Mouse (Mus musculus) midbrain, embryonic 11.5 days (tissue): Measurements from ENCODE around the gene Rpl7a. TPM values are rescaled to one million over a fixed set of nuclear protein-coding genes. Genes with fewer than 3 reads are reported as not detected.

ENCODE experiments used
- ATAC-seq: fragments of 200-750 bp; cut with Nextera tagmentation; 2 replicates; pipeline ENCODE4 v1.8.0; 2017; ENCODE audit warnings: moderate TSS enrichment, moderate library complexity; ENCODE audit not compliant: low FRiP score
- DNase-seq: peaks from one replicate; pipeline ENCODE4 v3.0.0; 2015; ENCODE audit warnings: low spot score; ENCODE audit errors: missing footprints
- H3K27ac ChIP-seq: fragments of 300-500 bp; sonication (generic); 2 replicates; pipeline ENCODE4 v1.5.1; 2014; ENCODE audit warnings: low read depth, low read length
- H3K27me3 ChIP-seq: fragments of 300-500 bp; sonication (generic); 2 replicates; pipeline ENCODE4 v1.6.1; 2014; ENCODE audit warnings: mild to moderate bottlenecking, low read length, moderate library complexity, mixed read lengths; ENCODE audit not compliant: control insufficient read depth, insufficient read depth
- H3K36me3 ChIP-seq: fragments of 300-500 bp; sonication (generic); 2 replicates; pipeline ENCODE4 v1.6.1; 2014; ENCODE audit warnings: mild to moderate bottlenecking, low read length, moderate library complexity, mixed read lengths; ENCODE audit not compliant: control insufficient read depth, insufficient read depth
- H3K4me1 ChIP-seq: fragments of 300-500 bp; sonication (generic); 2 replicates; pipeline ENCODE4 v1.6.1; 2014; ENCODE audit warnings: low read length; ENCODE audit not compliant: control insufficient read depth, insufficient read depth
- H3K4me2 ChIP-seq: fragments of 300-500 bp; sonication (generic); 2 replicates; pipeline ENCODE4 v1.6.1; 2014; ENCODE audit warnings: mild to moderate bottlenecking, moderate library complexity
- H3K4me3 ChIP-seq: fragments of 300-500 bp; sonication (generic); 2 replicates; pipeline ENCODE4 v1.5.1; 2014; ENCODE audit warnings: low read depth, low read length
- H3K9ac ChIP-seq: fragments of 300-500 bp; sonication (generic); 2 replicates; pipeline ENCODE4 v1.6.1; 2014; ENCODE audit warnings: low read length
- H3K9me3 ChIP-seq: fragments of 300-500 bp; sonication (generic); 2 replicates; pipeline ENCODE4 v1.6.1; 2016; ENCODE audit warnings: low read length; ENCODE audit not compliant: control insufficient read depth
- WGBS: fragments of 180-500 bp; shearing (Covaris S2); extraction: QIAGEN DNeasy Blood & Tissue Kit; methylation state at CpG from one replicate; pipeline ENCODE4 v1.1.7; 2014; 5-methylcytosine and 5-hydroxymethylcytosine counted together
- polyA plus RNA-seq: library from polyadenylated mRNA; unstranded; fragments of >200 nt; fragmentation: Nextera tagmentation; extraction: Ambion mirVana; gene quantifications from 2 replicates; pipeline ENCODE4 v1.2.1, GENCODE M21; 2014

The Rpl7a gene
- polyA plus RNA-seq, 1 experiment from 2014 or later: 654 TPM

DNA sequence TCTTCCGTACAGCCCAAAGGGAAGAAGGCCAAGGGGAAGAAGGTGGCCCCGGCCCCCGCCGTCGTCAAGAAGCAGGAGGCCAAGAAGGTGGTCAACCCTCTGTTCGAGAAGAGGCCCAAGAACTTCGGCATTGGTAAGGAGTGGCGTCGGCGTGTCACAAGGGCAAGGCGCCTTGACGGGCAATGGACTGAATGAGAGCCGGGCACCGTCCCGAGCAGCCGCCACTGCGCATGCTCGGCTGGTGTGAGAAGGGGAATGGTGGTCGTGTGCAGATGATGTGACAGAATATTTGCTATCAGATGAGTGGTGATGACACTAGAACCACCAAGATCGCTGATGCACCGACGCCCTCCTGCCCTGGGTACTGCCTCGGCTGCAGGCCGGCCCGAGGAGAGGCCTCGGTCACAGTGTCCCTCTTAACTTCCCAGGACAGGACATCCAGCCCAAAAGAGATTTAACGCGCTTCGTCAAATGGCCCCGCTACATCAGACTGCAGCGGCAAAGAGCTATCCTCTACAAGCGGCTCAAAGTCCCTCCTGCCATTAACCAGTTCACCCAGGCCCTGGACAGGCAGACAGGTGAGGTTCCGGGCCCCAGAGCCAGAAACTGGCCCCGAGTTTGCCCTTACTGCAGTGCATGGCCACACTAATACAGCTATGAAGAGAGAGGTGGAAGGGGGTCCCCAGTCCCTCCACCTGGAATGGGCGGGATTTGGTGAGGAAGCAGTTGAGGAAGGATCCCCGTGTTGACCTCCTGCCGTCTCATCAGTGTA is 616 bp downstream of the Rpl7a start:
- Histone ChIP-seq H3K9me3 (no peaks in the 10 kb centered on the region), H3K9ac (peak overlapping the region; percentile 89), H3K27me3 (no peaks in the 10 kb centered on the region), H3K36me3 (peaks cover 26% of the 10 kb centered on the region), H3K27ac (peak overlapping the region; percentile 62), H3K4me3 (peak overlapping the region; percentile 76), H3K4me1 (peaks cover 28% of the 10 kb centered on the region), H3K4me2 (peak overlapping the region; percentile 99)
- peak; percentile 96 for DNase-seq
- 3% methylated on average over 37 of the region's 37 CpGs for WGBS
- ATAC-seq: peak; percentile 61

DNA sequence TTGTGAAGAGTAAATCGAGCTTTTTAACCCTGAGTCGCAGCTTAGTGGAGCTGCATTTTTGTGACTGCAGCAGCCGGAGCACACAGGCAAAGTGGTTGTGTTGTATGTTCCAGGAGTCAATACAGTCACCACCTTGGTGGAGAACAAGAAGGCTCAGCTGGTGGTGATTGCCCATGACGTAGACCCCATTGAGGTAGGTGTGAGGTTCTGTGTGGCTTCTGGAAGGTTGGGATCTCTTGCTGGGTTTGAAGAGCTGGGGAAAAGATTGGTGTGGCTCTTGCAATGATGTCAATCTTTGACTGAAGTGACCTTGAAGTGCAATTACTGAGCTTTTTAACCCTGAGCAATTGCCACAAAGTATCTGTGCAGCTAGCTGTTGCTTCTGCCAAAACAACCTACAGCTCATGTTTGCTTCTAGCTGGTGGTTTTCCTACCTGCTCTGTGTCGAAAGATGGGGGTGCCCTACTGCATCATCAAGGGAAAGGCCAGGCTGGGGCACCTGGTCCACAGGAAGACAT is 1.7 kb downstream of the Rpl7a start:
- Histone ChIP-seq H3K27ac (no peak overlapping the region), H3K4me1 (peaks cover 35% of the 10 kb centered on the region), H3K4me3 (peak overlapping the region; percentile 76), H3K9ac (peak overlapping the region; percentile 89; the same call in 1 of the 2 replicates), H3K27me3 (no peaks in the 10 kb centered on the region), H3K9me3 (no peaks in the 10 kb centered on the region), H3K36me3 (peaks cover 23% of the 10 kb centered on the region), H3K4me2 (peak overlapping the region; percentile 99)
- ATAC-seq (no peak), DNase-seq (peak; percentile 82)
- 76% methylated on average over 5 of the region's 5 CpGs for WGBS

DNA sequence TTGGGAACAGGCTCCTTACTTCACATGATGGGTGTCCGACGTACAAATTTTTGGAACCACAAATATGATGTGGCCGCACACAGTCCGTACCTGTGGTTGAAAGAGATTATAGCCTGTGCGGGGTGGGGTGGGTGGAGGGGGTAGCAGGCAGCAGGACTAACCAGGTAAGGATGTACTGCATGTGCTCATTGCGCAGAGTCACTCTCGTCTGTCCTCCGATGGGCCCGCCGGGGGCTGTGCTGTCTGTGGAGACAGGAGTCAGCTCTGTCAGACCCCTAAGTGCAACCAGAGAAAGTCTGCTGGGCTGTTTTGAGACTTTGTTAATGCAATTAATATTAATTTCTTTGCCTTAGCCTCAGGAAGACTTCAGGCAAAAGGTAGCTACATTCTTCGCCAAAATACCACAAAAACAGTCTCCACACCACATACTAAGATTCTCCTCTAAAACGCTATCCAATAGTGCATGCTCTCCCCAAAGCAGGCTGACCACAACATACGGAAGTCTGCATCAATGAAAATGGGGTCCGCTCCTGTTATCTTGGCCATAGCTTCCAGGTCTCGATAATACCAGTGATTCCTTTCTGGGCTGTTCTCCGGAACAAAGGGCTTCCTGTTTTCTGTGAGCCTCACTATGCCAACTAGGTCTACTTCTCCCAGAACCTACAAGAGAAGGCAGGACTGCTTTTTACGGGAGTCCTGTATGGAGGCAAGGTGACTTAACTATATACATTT is 3.0 kb downstream of the Rpl7a start:
- Histone ChIP-seq H3K27me3 (no peaks in the 10 kb centered on the region), H3K4me2 (no peak overlapping the region), H3K27ac (no peak overlapping the region), H3K9me3 (no peaks in the 10 kb centered on the region), H3K9ac (no peak overlapping the region), H3K4me3 (0 out of 2 replicates have a peak overlapping the region, but pooled peaks have one; percentile 3), H3K36me3 (peaks cover 20% of the 10 kb centered on the region), H3K4me1 (peaks cover 36% of the 10 kb centered on the region)
- DNase-seq: no peak
- WGBS: 85% methylated on average over 17 of the region's 17 CpGs
- ATAC-seq: no peak

DNA sequence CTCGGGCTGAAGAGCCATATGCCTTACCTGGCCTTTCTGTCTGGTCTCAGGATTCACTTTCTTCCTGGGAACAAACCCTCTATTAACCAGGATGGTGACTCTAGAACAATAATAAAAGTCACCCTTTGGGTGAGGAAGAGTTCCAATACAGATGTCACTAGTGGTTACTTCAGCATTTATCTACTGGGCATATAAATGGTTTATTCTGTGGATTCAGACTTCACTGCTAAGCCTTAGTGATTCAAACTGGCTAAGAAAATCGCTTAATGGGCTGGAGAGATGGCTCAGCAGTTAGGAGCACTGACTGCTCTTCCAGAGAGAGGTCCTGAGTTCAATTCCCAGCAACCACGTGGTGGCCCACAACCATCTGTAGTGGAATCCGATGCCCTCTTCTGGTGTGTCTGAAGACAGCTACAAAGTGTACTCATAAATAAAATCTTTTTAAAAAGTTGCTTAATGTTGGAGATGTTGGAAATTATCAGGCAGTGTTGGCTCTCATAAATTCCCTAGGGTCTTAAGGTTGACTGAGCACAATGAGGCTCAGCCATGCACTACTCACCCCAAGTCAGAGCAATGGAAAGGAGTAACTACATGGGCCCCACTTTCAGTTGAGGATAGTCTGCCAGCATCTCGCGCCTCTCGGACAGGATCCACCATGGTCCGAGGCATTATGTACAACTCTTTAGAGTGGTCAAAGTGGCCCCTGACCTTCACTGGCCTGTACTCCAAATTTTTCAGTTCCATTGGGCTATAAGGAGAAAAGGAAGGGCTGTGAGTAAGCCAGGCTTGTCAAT is 3.8 kb downstream of the Rpl7a start:
- WGBS: 65% methylated on average over 8 of the region's 8 CpGs
- Histone ChIP-seq H3K9ac (no peak overlapping the region), H3K4me2 (no peak overlapping the region), H3K9me3 (no peaks in the 10 kb centered on the region), H3K27ac (no peak overlapping the region), H3K36me3 (peaks cover 26% of the 10 kb centered on the region), H3K4me3 (no peak overlapping the region), H3K27me3 (no peaks in the 10 kb centered on the region), H3K4me1 (peaks cover 29% of the 10 kb centered on the region)
- ATAC-seq (no peak), DNase-seq (no peak)

DNA sequence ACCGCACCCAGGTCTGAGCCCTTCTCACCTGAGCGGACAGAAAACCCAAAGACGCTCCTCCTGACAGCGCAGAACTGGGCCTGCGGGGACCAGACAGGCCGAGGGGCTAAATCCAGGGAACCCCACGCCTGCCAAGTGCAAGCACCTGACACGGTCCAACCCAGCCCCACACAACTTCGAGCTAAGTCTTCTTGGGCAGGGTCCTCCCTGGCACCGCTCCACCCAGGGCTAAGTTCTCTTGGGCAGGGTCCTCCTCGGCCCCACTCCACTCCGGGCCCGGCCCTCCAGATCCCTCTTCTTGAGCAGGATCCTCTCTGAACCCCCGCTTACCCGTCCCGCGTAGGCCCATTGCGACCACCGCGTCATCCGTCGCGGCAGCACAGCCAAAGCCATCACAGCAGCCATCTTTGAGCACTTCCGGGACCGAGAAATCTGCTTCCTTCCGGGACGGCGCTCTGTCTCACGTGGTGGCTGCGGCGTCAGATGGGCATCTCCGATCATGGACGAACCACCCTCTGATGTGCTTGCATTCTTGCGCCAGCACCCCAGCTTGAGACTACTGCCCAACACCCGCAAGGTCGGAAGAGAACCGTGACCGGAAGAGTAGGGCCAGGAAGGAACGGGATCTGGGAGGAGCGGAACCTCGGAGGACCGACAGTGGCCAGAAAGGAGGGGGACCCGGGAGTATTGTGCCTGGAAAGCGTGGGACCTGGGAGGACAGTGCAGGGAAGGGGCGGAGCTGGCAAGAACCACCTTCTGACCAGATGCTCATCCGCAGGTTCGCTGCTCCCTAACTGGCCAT is 5.6 kb downstream of the Rpl7a start, which contains the start of the genes Surf2 and Surf1:
TSS of gene Surf2 (plus strand) at position 441 of the 802 bp plus-strand sequence.
TSS of gene Surf1 (minus strand) at position 604 of the 802 bp plus-strand sequence.
- WGBS: 2% methylated on average over 47 of the region's 47 CpGs
- peak within 1 kb of the TSS; percentile 98 for H3K4me2 ChIP-seq
- ATAC-seq (peak; percentile 75), DNase-seq (peak; percentile 95)
- peaks cover 29% of the 10 kb centered on the region for H3K4me1 ChIP-seq
- H3K9ac ChIP-seq: peak within 1 kb of the TSS; percentile 79
- 0 out of 2 replicates have a peak within 1 kb of the TSS, but pooled peaks have one; percentile 5 for H3K27ac ChIP-seq
- peaks cover 36% of the 10 kb centered on the region for H3K36me3 ChIP-seq
- no peaks in the 10 kb centered on the region for H3K27me3 ChIP-seq
- H3K9me3 ChIP-seq: no peaks in the 10 kb centered on the region
- H3K4me3 ChIP-seq: peak within 1 kb of the TSS; percentile 72

DNA sequence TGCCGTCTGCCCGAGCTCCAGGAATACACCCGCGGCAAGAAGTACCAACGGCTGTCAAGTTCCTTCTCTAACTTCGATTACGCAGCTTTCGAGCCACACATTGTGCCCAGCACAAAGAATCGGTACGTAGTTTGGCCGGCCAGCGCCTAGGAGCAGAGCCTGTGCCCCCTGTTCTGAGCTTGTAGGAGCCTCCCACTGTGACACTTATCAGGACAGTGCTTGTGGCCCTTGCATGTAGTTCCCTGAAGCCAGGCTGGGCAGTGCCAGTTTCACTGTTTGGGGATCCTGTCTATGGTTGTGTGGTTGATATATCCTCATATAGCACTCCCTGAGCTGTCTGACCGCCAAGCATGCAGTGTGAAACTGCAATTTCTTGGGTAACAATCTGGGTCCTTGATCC is 6.2 kb downstream of the Rpl7a start:
- H3K36me3 ChIP-seq: peaks cover 40% of the 10 kb centered on the region
- no peaks in the 10 kb centered on the region for H3K9me3 ChIP-seq
- DNase-seq (no peak), ATAC-seq (peak; percentile 23; the same call in 1 of the 2 replicates)
- H3K27ac ChIP-seq: no peak overlapping the region
- 2% methylated on average over 13 of the region's 13 CpGs for WGBS
- peak overlapping the region; percentile 98 for H3K4me2 ChIP-seq
- peaks cover 27% of the 10 kb centered on the region for H3K4me1 ChIP-seq
- no peaks in the 10 kb centered on the region for H3K27me3 ChIP-seq
- peak overlapping the region; percentile 79 for H3K9ac ChIP-seq
- H3K4me3 ChIP-seq: peak overlapping the region; percentile 72

DNA sequence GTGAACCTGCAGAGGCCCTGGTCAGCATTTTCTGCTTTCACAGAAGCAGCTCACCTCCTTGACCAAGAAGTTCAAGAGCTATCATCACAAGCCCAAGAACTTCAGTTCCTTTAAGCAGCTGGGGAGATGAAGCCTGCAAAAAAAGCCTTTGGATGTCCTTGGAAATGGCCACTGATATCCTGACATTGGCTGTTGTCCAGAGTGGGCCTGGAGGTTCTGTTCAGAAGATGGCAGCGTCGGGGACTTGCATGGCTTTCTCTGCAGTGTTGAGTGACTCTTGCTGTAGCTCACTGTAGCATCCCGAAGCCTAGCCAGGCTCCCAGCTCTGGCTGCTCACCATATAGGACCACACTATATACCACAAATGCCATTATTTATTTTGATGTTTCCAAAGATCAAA is 9.1 kb downstream of the Rpl7a start:
- ATAC-seq (no peak), DNase-seq (no peak)
- no peak overlapping the region for H3K4me2 ChIP-seq
- H3K27ac ChIP-seq: no peak overlapping the region
- H3K36me3 ChIP-seq: peaks cover 35% of the 10 kb centered on the region
- 92% methylated on average over 3 of the region's 3 CpGs for WGBS
- peaks cover 18% of the 10 kb centered on the region for H3K4me1 ChIP-seq
- H3K4me3 ChIP-seq: no peak overlapping the region
- H3K27me3 ChIP-seq: no peaks in the 10 kb centered on the region
- no peaks in the 10 kb centered on the region for H3K9me3 ChIP-seq
- H3K9ac ChIP-seq: no peak overlapping the region
